Mouse (Mus musculus) lung, adult 2 months (tissue): ENCODE measurements around the gene Gm49395.

Source experiments
- CTCF ChIP-seq: fragments of 200-500 bp; IDR thresholded peaks from 2 replicates; pipeline ENCODE4 v1.5.1; 2011; ENCODE audit warnings: mild to moderate bottlenecking, low read length, control low read depth; ENCODE audit not compliant: insufficient read depth
- POLR2A ChIP-seq: fragments of 200-500 bp; IDR thresholded peaks from 2 replicates; pipeline ENCODE4 v1.6.1; 2011; ENCODE audit warnings: low read depth, mild to moderate bottlenecking, control low read depth, low read length, borderline replicate concordance; ENCODE audit errors: extremely low read depth

GRCm38 (mm10) chr13:115035387-115035786 lies 66.3 kb downstream of the Gm49395 start:
- TF ChIP-seq CTCF (no peak), POLR2A (no peak)
